Mouse (Mus musculus): ENCODE results near the gene Prps2. TPM values are rescaled to one million over a fixed set of nuclear protein-coding genes. Genes with fewer than 3 reads are reported as not detected.
A peak's percentile ranks its signal among the peaks of the same experiment; 100 is the strongest.

The Prps2 gene
- 43.3 and 44.2 TPM in 2 replicates for total RNA-seq (2014; fragmentation: Nextera tagmentation)
- total RNA-seq (2017), result 32.6 and 40.4 TPM in 2 replicates
- 21.5 and 22.4 TPM in 2 replicates for polyA plus RNA-seq (2012)

GRCm38 (mm10) chrX:167382047-167382853, at the start of gene Prps2:
Gene Prps2, minus strand, starts transcription at chrX:167382749.
- H3K4me3 ChIP-seq (ENCODE audit: low read depth, low read length), result peak within 1 kb of the TSS; percentile 77

GRCm38 (mm10) chrX:167417654-167418053, 35.1 kb upstream of the Prps2 start:
- ATAC-seq (ENCODE audit: extremely low read depth, insufficient number of reproducible peaks, low FRiP score, poor library complexity, severe bottlenecking), result no peak
- DNase-seq (ENCODE audit: low spot score), result no peak
- TF ChIP-seq GATA2 (IDR thresholded peaks at IDR 0.05; ENCODE audit: borderline replicate concordance, low read depth, low read length) (no peak), POLR2AphosphoS5 (IDR thresholded peaks at IDR 0.05; ENCODE audit: insufficient replicate concordance, low read depth, low read length) (no peak), TAL1 (conservative IDR thresholded peaks at IDR 0.05; ENCODE audit: low read depth, low read length) (no peak), GATA1 (IDR thresholded peaks at IDR 0.05; ENCODE audit: borderline replicate concordance, low read length) (no peak), CTCF (IDR thresholded peaks at IDR 0.05; ENCODE audit: low read depth, low read length) (no peak)
- H3K27me3 ChIP-seq (ENCODE audit: insufficient read depth, low read length), result no peaks in the 10 kb centered on the region
- no peaks in the 10 kb centered on the region for H3K9me3 ChIP-seq (replicated peaks)
- no peak overlapping the region for H3K4me3 ChIP-seq (ENCODE audit: low read depth, low read length)
- H3K36me3 ChIP-seq (replicated peaks), result no peaks in the 10 kb centered on the region
- no peaks in the 10 kb centered on the region for H3K4me1 ChIP-seq (ENCODE audit: insufficient read depth, low read depth, low read length)

More at GRCm38 (mm10) chrX:167382047-167382853, at the start of gene Prps2:
- TF ChIP-seq GATA1 (IDR thresholded peaks at IDR 0.05; ENCODE audit: borderline replicate concordance, low read length), result no peak
- TF ChIP-seq POLR2AphosphoS5 (IDR thresholded peaks at IDR 0.05; ENCODE audit: insufficient replicate concordance, low read depth, low read length), result no peak
- no peak for TF ChIP-seq TAL1 (conservative IDR thresholded peaks at IDR 0.05; ENCODE audit: low read depth, low read length)
- TF ChIP-seq GATA2 (IDR thresholded peaks at IDR 0.05; ENCODE audit: borderline replicate concordance, low read depth, low read length), result no peak
- TF ChIP-seq CTCF (IDR thresholded peaks at IDR 0.05; ENCODE audit: low read depth, low read length), result no peak
- peak; percentile 60 for DNase-seq (ENCODE audit: low spot score)
- Histone ChIP-seq H3K9me3 (replicated peaks) (no peaks in the 10 kb centered on the region), H3K27me3 (ENCODE audit: insufficient read depth, low read length) (no peaks in the 10 kb centered on the region), H3K4me1 (ENCODE audit: insufficient read depth, low read depth, low read length) (peaks cover 18% of the 10 kb centered on the region), H3K36me3 (replicated peaks) (peaks cover 10% of the 10 kb centered on the region)
- peak; percentile 68 for ATAC-seq (ENCODE audit: extremely low read depth, insufficient number of reproducible peaks, low FRiP score, poor library complexity, severe bottlenecking)

GRCm38 (mm10) chrX:167394940-167395339, 12.4 kb upstream of the Prps2 start:
- DNase-seq (ENCODE audit: low spot score), result no peak
- Histone ChIP-seq H3K4me1 (ENCODE audit: insufficient read depth, low read depth, low read length) (no peaks in the 10 kb centered on the region), H3K4me3 (ENCODE audit: low read depth, low read length) (no peak overlapping the region), H3K9me3 (replicated peaks) (no peaks in the 10 kb centered on the region), H3K36me3 (replicated peaks) (no peaks in the 10 kb centered on the region), H3K27me3 (ENCODE audit: insufficient read depth, low read length) (no peaks in the 10 kb centered on the region)
- TF ChIP-seq POLR2AphosphoS5 (IDR thresholded peaks at IDR 0.05; ENCODE audit: insufficient replicate concordance, low read depth, low read length) (no peak), CTCF (IDR thresholded peaks at IDR 0.05; ENCODE audit: low read depth, low read length) (no peak), TAL1 (conservative IDR thresholded peaks at IDR 0.05; ENCODE audit: low read depth, low read length) (no peak), GATA1 (IDR thresholded peaks at IDR 0.05; ENCODE audit: borderline replicate concordance, low read length) (no peak), GATA2 (IDR thresholded peaks at IDR 0.05; ENCODE audit: borderline replicate concordance, low read depth, low read length) (no peak)
- ATAC-seq (ENCODE audit: extremely low read depth, insufficient number of reproducible peaks, low FRiP score, poor library complexity, severe bottlenecking), result no peak

GRCm38 (mm10) chrX:167386647-167387046, 4.1 kb upstream of the Prps2 start:
- H3K4me3 ChIP-seq (ENCODE audit: low read depth, low read length), result no peak overlapping the region
- DNase-seq (ENCODE audit: low spot score) (no peak), ATAC-seq (ENCODE audit: extremely low read depth, insufficient number of reproducible peaks, low FRiP score, poor library complexity, severe bottlenecking) (no peak)
- H3K36me3 ChIP-seq (replicated peaks), result no peaks in the 10 kb centered on the region
- H3K9me3 ChIP-seq (replicated peaks), result no peaks in the 10 kb centered on the region
- H3K4me1 ChIP-seq (ENCODE audit: insufficient read depth, low read depth, low read length), result peaks cover 8% of the 10 kb centered on the region
- TF ChIP-seq GATA1 (IDR thresholded peaks at IDR 0.05; ENCODE audit: borderline replicate concordance, low read length) (no peak), TAL1 (conservative IDR thresholded peaks at IDR 0.05; ENCODE audit: low read depth, low read length) (no peak), POLR2AphosphoS5 (IDR thresholded peaks at IDR 0.05; ENCODE audit: insufficient replicate concordance, low read depth, low read length) (no peak), CTCF (IDR thresholded peaks at IDR 0.05; ENCODE audit: low read depth, low read length) (no peak), GATA2 (IDR thresholded peaks at IDR 0.05; ENCODE audit: borderline replicate concordance, low read depth, low read length) (no peak)
- peaks cover 8% of the 10 kb centered on the region; the same call in 1 of the 2 replicates for H3K27me3 ChIP-seq (ENCODE audit: insufficient read depth, low read length)

GRCm38 (mm10) chrX:167382854-167383186, 271 bp upstream of the Prps2 start:
- DNase-seq (ENCODE audit: low spot score), result no peak
- H3K36me3 ChIP-seq (replicated peaks), result peaks cover 7% of the 10 kb centered on the region
- peak; percentile 47 for ATAC-seq (ENCODE audit: extremely low read depth, insufficient number of reproducible peaks, low FRiP score, poor library complexity, severe bottlenecking)
- TF ChIP-seq GATA2 (IDR thresholded peaks at IDR 0.05; ENCODE audit: borderline replicate concordance, low read depth, low read length) (no peak), GATA1 (IDR thresholded peaks at IDR 0.05; ENCODE audit: borderline replicate concordance, low read length) (no peak), TAL1 (conservative IDR thresholded peaks at IDR 0.05; ENCODE audit: low read depth, low read length) (no peak), POLR2AphosphoS5 (IDR thresholded peaks at IDR 0.05; ENCODE audit: insufficient replicate concordance, low read depth, low read length) (no peak), CTCF (IDR thresholded peaks at IDR 0.05; ENCODE audit: low read depth, low read length) (no peak)
- H3K27me3 ChIP-seq (ENCODE audit: insufficient read depth, low read length), result peaks cover under 1% of the 10 kb centered on the region; the same call in 1 of the 2 replicates
- peak overlapping the region; percentile 77 for H3K4me3 ChIP-seq (ENCODE audit: low read depth, low read length)
- no peaks in the 10 kb centered on the region for H3K9me3 ChIP-seq (replicated peaks)
- peaks cover 18% of the 10 kb centered on the region for H3K4me1 ChIP-seq (ENCODE audit: insufficient read depth, low read depth, low read length)

GRCm38 (mm10) chrX:167381583-167382046, 934 bp downstream of the Prps2 start:
- no peaks in the 10 kb centered on the region for H3K27me3 ChIP-seq (ENCODE audit: insufficient read depth, low read length)
- ATAC-seq (ENCODE audit: extremely low read depth, insufficient number of reproducible peaks, low FRiP score, poor library complexity, severe bottlenecking), result no peak
- H3K4me3 ChIP-seq (ENCODE audit: low read depth, low read length), result peak overlapping the region; percentile 77
- H3K36me3 ChIP-seq (replicated peaks), result peaks cover 13% of the 10 kb centered on the region
- peaks cover 18% of the 10 kb centered on the region for H3K4me1 ChIP-seq (ENCODE audit: insufficient read depth, low read depth, low read length)
- TF ChIP-seq GATA2 (IDR thresholded peaks at IDR 0.05; ENCODE audit: borderline replicate concordance, low read depth, low read length) (no peak), CTCF (IDR thresholded peaks at IDR 0.05; ENCODE audit: low read depth, low read length) (no peak)
- DNase-seq (ENCODE audit: low spot score), result no peak
- no peaks in the 10 kb centered on the region for H3K9me3 ChIP-seq (replicated peaks)

Data from G1E (cell line).